Mouse (Mus musculus) stomach, postnatal 0 days (tissue): ENCODE results near the gene Negr1.

ENCODE experiments used
- CTCF ChIP-seq: IDR thresholded peaks from 2 replicates; pipeline ENCODE4 v1.5.1; 2016; ENCODE audit warnings: antibody characterized with exemption, low read depth, mild to moderate bottlenecking, moderate library complexity
- EP300 ChIP-seq: optimal IDR thresholded peaks from 2 replicates; pipeline ENCODE3; 2016; ENCODE audit warnings: antibody characterized with exemption

- TF ChIP-seq CTCF (peak; percentile 74), EP300 (no peak)
Measured at GRCm38 (mm10) chr3:157109308-157109707, 547.7 kb downstream of the Negr1 start.
